Mouse (Mus musculus): ENCODE measurements around the gene Tmem151b. TPM values are rescaled to one million over a fixed set of nuclear protein-coding genes. Genes with fewer than 3 reads are reported as not detected.

Tmem151b gene
- total RNA-seq (2021) = 1 to 10 TPM; 1.2 to 3.1 TPM
- long read RNA-seq, experiment 1, partial matches to known transcripts = 0 of 1 reads
- long read RNA-seq, experiment 1, other reads (novel, unspliced or antisense) = 1 of 1 reads
- long read RNA-seq, experiment 2 = 0 reads

DNA sequence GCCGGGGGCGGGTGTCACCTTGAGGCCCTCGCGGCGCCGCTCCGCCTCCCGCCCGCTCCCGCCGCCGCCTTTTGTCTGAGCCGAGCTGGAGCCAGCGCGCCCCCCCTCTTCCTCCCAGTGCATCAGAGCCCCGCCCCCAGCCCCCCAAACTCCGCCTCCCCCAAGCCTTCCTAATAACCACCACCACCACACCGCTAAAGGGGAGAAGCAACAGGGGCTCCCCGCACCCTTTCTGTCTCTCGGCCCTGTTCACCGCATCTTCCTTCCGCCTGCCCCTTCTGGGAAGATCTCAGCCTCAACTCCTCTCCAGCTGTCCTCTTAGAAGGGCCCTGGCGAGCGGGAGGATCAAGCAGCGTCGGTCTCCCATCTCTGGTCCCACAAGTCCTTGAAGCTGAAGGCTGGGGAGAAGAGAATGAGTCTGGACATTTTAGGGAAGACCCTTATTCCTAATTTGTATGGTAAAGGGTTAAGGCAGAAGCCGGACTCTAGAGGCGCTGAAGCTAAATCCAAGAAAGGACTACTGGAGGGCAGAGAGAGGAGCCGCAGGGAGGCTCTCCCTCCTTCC, at the start of gene Tmem151b:
Gene Tmem151b (minus strand): TSS at position 61 of the 565 bp plus-strand sequence.
- no peak for DNase-seq

GRCm38 (mm10) chr17:45598891-45599290, 49.4 kb upstream of the Tmem151b start:
- no peak for DNase-seq

DNA sequence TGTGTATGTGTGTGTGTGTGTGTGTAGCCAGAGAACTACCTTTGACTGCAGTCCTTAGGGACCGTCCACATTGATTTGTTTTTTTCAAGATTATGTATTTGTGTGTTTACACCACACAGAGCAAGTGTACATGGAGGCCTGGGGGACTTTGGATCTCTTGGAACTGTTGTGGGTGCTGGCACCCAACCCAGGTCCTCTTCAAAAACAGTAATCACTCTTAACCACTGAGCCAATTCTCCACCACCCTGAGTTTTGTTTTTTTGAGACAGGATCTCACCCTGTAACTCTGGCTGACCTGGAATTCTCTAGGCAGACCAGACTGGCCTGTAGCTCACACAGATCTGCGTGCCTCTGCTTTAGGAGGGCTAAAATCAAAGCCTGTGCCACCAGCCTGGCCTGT, 48.9 kb upstream of the Tmem151b start:
- DNase-seq = peak; percentile 25

- DNase-seq = peak; percentile 53
Observed at GRCm38 (mm10) chr17:45597787-45598186, 48.3 kb upstream of the Tmem151b start.

GRCm38 (mm10) chr17:45596631-45597396, 47.3 kb upstream of the Tmem151b start:
- DNase-seq = peak; percentile 91

- no peak for DNase-seq
Observed at GRCm38 (mm10) chr17:45595736-45596390, 46.4 kb upstream of the Tmem151b start.

DNA sequence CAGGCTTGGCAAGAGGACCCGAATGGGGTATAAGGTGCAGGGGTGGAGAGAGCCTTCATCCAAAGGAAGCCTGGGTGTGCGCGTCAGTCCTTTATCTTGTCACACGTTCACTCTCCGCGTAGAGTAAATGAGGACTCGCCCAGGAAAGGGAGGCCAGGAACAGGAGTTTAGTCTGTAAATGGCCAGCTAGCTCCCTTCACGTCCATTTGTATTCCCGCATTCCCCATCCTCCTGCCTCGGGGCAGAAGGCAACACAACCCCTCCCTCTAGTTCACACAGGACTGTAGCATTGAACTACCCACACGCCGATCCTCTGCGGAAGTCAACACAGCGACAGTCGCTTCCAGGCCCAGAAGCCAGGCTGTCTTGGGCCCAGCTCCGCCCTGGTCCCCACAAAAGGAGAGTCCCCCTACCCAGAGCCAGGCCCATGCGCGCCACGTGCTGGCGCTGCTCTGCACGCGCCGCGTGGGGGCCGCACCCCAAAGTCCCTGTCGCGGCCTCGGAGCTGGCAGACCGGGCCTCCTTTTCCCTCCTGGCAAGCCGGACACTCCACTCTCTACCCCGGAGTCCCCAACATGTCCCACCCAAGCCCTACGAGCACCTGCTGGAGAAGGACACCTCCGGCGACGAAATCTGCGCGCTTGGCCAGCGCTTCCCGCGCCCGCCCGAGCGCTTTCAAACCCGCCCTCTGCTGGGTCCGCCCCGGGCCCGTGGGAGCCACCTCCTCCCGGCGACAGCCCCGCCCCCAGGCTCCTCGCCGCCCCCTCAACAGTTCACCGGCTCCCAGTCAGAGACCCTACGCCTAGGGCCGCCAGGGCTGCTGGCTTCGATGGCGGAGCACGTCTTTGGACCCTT, 45.6 kb upstream of the Tmem151b start:
- DNase-seq = peak; percentile 90

DNA sequence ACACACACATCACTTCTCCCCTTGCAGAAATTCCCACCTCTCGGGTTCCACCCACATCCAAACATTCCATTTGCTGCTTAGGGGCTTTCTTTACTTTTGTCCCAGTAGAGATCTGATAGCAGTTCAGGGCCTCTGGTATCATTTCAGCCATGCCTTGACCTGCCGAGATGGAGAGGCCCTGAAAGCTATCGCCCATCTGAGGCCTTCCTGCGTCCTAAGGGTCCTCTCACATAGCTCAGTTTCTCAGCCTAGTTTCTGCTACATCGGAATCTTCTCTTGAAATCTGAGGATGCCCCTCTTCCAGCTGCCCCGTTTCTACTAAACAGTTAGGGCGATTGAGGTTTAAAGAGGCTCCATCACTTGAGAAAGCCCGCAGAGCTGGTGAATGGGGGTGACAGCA, 44.7 kb upstream of the Tmem151b start:
- peak; percentile 3 for DNase-seq

DNA sequence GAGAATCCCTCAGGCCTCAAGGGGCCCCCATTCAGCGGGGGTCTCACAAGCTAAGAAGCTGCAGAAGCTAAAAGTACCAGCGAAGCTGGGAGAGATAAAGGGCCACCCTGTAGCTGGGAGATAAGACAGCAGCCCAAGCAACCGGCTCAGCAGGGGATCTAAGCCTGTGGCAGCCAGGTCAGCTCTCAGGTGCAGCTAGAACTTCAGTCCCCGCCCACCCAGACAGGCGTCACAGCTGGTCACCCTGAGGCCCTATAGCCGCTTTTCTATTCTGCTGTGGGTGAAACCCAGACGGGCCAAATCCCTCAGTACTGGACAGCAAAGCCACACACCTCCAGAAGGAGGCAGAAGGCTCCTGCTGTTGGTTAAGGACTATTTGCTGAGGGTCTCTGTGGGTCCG, 44.0 kb upstream of the Tmem151b start:
- peak; percentile 39 for DNase-seq

DNA sequence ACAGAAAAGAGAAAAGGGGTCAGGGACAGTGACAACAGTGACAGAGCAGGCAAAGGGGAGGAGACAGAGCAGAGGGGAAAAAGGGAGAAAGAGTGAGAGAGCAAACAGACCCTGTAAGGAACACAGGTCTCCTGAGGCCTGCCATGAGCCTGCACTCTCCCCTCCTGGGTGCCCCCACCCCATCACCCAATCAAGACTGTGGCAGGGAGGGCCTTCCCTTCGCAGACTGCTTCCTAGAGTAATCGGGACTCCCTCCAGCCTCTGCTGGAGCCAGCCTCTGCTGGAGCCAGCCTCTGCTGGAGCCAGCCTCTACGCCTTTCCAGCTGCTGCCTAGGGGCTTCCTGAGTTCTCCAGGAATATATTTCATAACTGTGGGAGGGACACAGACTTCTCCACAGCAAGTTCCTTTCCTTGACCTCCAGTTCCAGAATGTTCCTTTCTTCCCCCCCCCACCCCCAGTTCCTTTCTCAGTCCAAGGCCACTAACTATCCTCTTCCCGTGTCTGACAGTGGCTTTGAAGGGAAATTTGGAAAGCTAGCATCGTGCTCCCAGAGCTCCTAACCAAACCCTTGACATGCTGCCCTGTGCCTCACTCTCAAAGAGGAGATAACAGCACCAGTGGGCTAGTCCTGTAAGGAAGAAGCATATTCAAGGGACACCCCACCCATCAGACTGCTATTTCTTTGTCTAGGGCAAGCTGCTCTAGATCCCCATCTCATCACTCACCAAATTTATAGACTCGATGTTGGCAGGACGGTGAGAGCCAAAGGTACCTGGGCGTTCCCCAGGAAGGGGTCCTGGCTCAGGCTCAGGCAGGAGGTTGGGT, 43.3 kb upstream of the Tmem151b start:
- DNase-seq = peak; percentile 60

- peak; percentile 64 for DNase-seq
Observed at GRCm38 (mm10) chr17:45591701-45592605, 42.5 kb upstream of the Tmem151b start.

- peak; percentile 8 for DNase-seq
Observed at GRCm38 (mm10) chr17:45590410-45590809, 40.9 kb upstream of the Tmem151b start.

- DNase-seq = peak; percentile 85
Observed at GRCm38 (mm10) chr17:45589844-45590243, 40.4 kb upstream of the Tmem151b start.

DNA sequence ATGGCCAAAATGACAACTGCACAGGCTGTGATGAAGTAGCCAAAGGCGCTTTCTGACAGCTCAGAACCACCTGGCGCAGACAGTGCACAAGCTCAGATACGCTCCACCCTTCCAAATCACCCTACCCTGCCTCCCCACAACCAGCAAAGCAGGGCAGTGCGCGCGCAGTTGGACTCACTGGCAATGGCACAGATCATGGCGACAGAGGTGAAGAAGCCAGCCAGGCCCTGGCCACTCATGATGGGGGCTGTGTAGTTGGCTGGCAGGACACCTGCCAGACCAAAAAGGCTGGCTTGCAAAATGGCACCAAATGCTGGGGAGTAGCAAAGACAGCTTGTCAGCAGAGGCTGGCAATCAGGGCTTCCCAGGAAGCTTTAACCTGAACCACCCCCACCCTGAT, 39.8 kb upstream of the Tmem151b start:
- DNase-seq = peak; percentile 55

GRCm38 (mm10) chr17:45588370-45588769, 38.9 kb upstream of the Tmem151b start:
- DNase-seq = no peak

GRCm38 (mm10) chr17:45586449-45586837, 37.0 kb upstream of the Tmem151b start:
- DNase-seq = peak; percentile 48

GRCm38 (mm10) chr17:45585725-45586448, 36.4 kb upstream of the Tmem151b start:
- no peak for DNase-seq

- peak; percentile 87 for DNase-seq
Observed at GRCm38 (mm10) chr17:45584939-45585678, 35.6 kb upstream of the Tmem151b start.
